Mouse (Mus musculus) brain, embryonic 14.5 days (tissue): ENCODE results near the gene Fkbp10. TPM values are rescaled to one million over a fixed set of nuclear protein-coding genes. Genes with fewer than 3 reads are reported as not detected.

Experiments used
- DNase-seq: peaks from one replicate; pipeline ENCODE4 v3.0.0-alpha.2; 2011; ENCODE audit warnings: low read depth
- CTCF ChIP-seq: fragments of 200-500 bp; IDR thresholded peaks from 2 replicates; pipeline ENCODE4 v1.5.1; 2012; ENCODE audit warnings: inconsistent platforms, mild to moderate bottlenecking, moderate library complexity, borderline replicate concordance; ENCODE audit not compliant: insufficient read depth, insufficient read length; ENCODE audit errors: extremely low read depth
- POLR2A ChIP-seq: fragments of 200-500 bp; IDR thresholded peaks from 2 replicates; pipeline ENCODE4 v1.6.1; 2012; ENCODE audit warnings: mild to moderate bottlenecking, inconsistent platforms, borderline replicate concordance; ENCODE audit not compliant: poor library complexity, insufficient read depth, insufficient read length, severe bottlenecking; ENCODE audit errors: extremely low read depth
- polyA plus RNA-seq: library from polyadenylated mRNA; depleted of rRNA; stranded (reverse); fragments of >200 nt; gene quantifications from 2 replicates; pipeline ENCODE4 v1.2.3, GENCODE M21; 2012

Fkbp10 gene
- polyA plus RNA-seq, 1 experiment = 32.8 TPM

DNA sequence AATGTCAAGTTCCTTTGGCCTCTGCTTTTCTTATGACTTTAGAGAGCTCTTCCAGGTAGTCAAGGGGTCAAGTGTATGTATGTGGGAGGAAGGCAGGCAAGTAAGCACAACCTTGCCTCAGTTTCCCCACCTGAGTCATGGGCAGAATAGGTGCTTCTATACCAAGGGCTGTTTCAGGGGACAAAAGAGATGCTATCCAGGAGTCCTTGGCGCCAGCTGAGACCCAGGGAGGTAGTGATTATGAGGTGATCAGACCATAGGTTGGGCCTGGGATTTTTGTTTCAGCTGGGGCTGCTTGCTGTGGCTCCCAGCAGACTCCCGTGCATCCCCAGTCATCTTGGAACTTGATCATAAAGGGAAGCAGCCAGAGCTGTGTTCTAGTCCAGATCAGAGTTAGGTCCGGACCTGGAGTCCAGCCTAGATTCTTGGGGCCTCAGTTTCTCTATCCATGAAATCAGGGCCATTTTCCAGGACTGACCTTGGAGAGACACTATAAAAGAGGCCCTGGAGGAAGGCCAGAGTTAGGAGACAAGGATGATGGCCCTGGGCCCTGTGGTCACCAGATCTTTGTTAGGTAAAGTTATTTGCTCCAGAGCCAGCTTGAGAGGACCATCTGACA is 10.9 kb upstream of the Fkbp10 start:
- TF ChIP-seq CTCF = no peak
- no peak for TF ChIP-seq POLR2A
- no peak for DNase-seq

DNA sequence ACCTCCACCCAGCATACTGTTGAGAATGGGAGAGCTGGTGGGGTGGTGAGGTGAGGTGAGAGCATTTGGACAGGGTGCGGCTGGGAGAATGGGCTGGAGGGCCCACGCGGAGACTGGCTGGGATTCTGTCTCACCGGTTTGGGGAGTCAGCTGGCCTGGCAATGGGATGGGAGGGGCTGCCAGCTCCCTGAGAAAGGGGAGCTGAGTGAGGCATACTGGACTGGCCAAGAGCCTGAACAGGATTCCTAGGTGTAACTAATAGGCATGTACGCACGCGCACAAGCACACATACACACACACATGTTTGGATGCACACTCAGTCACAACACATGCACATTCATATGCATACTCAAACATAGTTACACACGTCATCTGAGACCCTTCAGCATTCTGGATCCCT is 9.2 kb upstream of the Fkbp10 start:
- TF ChIP-seq POLR2A (no peak), CTCF (no peak)
- no peak for DNase-seq

DNA sequence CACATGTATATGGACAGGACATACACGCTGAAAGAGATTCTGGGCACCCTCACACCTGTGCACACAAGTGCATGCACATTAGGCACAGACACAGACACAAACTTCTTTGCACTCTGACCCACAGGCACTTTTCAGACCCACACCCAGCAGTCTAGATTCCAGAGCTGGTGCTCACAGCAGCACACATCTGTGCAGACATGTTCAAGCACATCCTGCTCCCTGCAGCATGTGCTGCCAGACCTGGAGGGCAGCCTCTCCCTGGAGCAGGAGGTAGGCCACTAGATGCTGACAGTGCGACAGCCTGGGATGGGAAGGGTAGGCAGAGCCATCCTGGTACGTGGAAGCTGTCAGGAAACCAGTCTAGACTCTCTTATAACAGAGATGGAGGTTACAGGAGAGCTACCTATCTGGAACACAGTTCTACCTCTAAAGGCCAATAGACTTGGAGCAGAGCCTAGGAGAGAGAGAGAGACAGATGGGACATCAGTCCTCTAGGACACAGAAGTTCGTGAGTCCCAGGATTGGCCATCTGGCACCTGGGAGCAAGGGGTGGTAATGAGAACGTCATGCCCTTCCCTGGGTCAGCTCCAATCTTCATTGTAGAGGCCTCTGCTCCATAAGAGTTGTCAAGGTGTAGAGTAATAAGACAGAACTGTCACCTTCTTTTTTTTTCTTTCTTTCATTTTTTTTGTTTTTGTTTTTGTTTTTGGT is 8.3 kb upstream of the Fkbp10 start:
- DNase-seq = no peak
- TF ChIP-seq POLR2A (no peak), CTCF (no peak)

DNA sequence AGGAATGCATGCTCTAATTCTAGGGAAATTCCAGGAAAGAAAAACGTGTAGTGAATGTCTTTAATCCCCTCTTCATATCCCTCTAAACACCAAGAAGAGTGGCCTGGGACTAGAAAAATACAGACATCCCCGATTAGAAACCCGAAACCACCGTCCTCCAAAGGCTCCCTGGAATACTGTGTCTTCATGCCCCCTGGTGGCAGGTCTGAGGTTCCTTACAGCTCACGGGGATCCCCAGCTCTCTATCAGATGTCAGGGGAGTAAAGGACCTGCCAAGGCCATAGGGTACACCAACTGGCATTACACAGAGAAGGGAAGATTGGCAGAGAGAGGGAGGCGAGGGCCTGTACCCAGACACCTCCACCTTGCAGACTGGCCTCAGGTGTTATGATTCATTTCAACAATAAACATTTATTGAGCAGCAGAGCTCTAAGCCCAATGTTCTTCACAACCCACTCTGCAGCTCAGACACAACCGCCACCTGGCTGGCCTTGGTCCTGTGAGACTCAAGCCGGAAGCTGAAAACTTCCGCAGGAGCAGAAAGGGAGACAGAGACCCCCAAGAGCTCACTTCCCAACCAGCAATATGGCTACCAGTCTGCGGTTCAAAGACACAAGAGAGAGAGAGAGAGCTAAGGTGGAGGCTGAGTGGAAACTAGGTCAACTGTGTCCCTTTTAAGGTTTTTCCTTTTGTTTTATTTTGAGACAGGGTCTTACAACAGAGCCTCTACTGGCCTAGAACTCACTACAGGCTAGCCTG is 7.2 kb upstream of the Fkbp10 start:
- TF ChIP-seq CTCF (peak; percentile 76), POLR2A (no peak)
- peak; percentile 71 for DNase-seq

- no peak for TF ChIP-seq POLR2A
- no peak for DNase-seq
These were observed 6.5 kb upstream of the Fkbp10 start for GRCm38 (mm10) chr11:100408835-100409462.

DNA sequence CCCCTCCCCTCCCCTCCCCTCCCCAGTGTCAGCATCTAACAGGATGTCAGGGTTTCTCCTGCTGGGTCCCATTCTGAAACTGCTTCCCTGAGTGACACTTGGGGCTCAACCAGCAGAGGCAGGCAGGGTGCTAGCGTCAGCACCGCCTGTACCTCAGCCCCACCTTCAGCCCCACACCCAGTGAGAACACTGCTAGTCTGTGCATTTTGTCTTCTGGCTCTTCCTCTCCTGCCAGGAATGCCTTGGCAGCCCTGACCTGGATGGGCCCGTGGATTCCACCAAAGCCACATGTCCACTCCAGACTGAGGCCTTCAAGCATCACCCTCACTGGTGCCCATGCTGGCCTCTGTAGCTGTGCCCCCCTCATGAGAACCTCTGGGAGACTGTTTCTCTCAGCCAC is 5.8 kb upstream of the Fkbp10 start:
- DNase-seq = no peak
- TF ChIP-seq POLR2A = no peak
- no peak for TF ChIP-seq CTCF

GRCm38 (mm10) chr11:100411736-100412135 is 3.8 kb upstream of the Fkbp10 start:
- DNase-seq = no peak
- no peak for TF ChIP-seq POLR2A
- no peak for TF ChIP-seq CTCF

DNA sequence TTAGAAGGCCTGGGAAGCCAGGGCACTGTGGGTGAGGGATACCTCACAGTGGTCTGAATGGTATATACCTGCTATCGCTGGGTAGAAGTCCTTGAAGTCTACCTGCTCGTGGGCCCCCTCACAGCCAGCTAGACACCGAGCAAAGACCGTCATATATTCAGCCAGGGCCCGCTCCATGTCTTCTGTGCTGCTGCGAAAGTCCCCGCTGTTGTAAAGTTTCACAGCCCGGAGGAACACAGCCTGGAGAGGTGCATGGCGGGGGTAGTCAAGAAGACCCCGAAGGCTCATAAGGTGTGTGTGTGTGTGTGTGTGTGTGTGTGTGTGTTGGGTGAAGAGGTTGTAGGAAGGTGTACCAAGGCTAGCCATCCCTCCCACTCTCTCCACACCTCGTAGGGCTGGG is 2.0 kb upstream of the Fkbp10 start:
- no peak for DNase-seq
- no peak for TF ChIP-seq CTCF
- no peak for TF ChIP-seq POLR2A

DNA sequence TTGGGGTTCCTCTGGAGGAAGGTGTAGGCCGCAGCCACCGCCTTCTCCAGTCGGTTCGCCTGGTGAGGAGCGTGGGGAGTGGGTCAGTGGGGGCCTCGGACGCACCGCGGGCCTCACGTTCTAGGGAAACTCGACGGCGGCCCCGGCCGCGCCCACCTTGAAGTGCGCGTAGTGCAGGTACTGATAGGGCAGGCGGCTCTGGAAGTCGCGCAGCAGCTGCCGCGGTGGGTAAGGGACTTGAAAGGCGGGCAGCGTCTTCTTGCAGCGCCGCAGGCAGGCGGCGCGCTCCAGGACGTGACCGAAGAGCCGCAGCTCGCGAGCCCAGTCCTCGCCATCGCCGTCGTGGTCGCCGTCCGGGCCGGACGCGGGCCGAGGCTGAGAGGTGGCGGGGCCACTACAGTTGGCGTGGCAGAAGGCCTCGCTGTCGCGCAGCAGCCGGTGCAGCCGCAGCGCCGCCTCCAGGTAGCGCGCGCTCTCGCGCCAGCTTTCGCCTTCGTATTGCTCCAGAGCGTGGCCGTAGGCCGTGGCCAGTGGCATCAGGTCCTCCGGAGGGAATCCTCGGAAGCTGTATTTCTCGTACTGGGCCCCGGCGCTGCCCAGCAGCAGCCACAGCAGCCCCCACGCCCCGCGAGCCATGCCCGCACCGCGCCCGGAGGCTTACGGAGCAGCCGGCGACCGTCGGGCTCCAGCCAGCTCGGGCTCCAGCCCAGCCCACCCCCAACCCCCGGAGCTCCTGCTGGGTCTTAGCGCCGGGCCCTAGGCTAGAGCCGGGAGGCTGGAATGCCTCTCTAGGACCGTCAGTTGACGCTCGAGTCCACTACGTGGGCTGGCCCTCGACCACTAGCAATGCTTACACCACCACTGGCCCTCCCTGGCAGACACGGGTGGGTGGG is 1.2 kb upstream of the Fkbp10 start, which contains the start of gene P3h4:
Gene P3h4 (minus strand): TSS at position 816 of the 893 bp plus-strand sequence.
- DNase-seq = peak; percentile 90
- peak; percentile 56 for TF ChIP-seq POLR2A
- peak; percentile 61 for TF ChIP-seq CTCF

DNA sequence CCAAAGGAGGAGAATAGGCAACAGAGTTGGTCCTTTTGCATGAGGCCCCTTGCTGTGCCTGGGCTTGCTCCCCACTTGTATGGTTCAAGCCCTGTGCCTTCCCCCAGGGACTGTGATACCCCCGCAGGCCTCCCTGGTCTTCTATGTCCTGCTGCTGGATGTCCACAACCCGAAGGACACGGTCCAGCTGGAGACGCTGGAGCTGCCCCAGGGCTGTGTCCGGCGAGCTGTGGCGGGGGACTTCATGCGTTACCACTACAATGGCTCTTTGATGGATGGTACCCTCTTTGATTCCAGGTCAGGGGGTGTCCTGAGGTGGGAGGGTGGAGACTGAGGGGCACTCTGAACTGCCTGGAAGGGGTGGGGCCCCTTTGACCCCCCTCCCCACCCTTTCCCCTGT is 6.0 kb downstream of the Fkbp10 start:
- DNase-seq = no peak
- TF ChIP-seq POLR2A (no peak), CTCF (no peak)

GRCm38 (mm10) chr11:100423836-100424235 is 8.3 kb downstream of the Fkbp10 start:
- no peak for DNase-seq
- TF ChIP-seq POLR2A = no peak
- TF ChIP-seq CTCF = no peak

DNA sequence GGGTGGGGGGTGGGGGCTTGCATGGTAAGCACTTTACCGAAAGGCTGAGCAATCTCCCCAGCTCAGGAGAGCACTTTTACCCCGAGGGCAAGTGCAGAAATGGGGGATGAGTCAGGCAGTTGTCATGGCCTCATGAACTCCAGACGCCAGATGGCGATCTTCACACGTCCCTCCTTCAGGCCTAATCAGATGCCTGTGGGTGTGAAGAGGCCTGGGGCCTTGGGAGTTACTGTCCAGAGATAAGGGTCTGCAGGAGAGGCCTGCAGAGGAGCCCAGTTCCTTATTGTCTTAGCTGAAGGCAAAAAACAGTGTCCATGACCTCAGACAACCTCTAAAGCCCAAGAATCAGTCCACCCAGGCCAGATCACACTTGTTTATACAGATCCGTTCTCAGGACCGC is 10.4 kb downstream of the Fkbp10 start:
- DNase-seq = peak; percentile 75

More for the DNA sequence above, 10.4 kb downstream of the Fkbp10 start:
- TF ChIP-seq CTCF (peak; percentile 71), POLR2A (no peak)
